Mouse (Mus musculus) midbrain, embryonic 10.5 days (tissue): Measurements from ENCODE around the gene Eif4e. TPM values are rescaled to one million over a fixed set of nuclear protein-coding genes. Genes with fewer than 3 reads are reported as not detected.

Experiments used
- DNase-seq: peaks from one replicate; pipeline ENCODE4 v3.0.0-alpha.2; 2017; ENCODE audit warnings: low spot score
- H3K27ac ChIP-seq: fragments of 300-500 bp; sonication (generic); replicated peaks from 2 replicates; pipeline ENCODE4 v1.5.1; 2016; ENCODE audit warnings: mild to moderate bottlenecking
- H3K27me3 ChIP-seq: fragments of 300-500 bp; sonication (generic); 2 replicates; pipeline ENCODE4 v1.6.1; 2016; ENCODE audit warnings: low read depth, mild to moderate bottlenecking; ENCODE audit not compliant: poor library complexity, severe bottlenecking
- H3K36me3 ChIP-seq: fragments of 300-500 bp; sonication (generic); 2 replicates; pipeline ENCODE4 v1.6.1; 2016; ENCODE audit warnings: mild to moderate bottlenecking, moderate library complexity
- H3K4me1 ChIP-seq: fragments of 300-500 bp; sonication (generic); 2 replicates; pipeline ENCODE4 v1.6.1; 2016
- H3K4me3 ChIP-seq: fragments of 300-500 bp; sonication (generic); 2 replicates; pipeline ENCODE4 v1.5.1; 2016; ENCODE audit warnings: mild to moderate bottlenecking, moderate library complexity
- H3K9me3 ChIP-seq: fragments of 300-500 bp; sonication (generic); replicated peaks from 2 replicates; pipeline ENCODE4 v1.6.1; 2016; ENCODE audit warnings: mild to moderate bottlenecking
- WGBS: fragments of 180-500 bp; shearing (Covaris S2); methylation state at CpG from one replicate; pipeline ENCODE4 v1.1.7; 2016; 5-methylcytosine and 5-hydroxymethylcytosine counted together
- microRNA counts: library from miRNA; unstranded; fragments of <30 nt; microRNA quantifications from one replicate; lab custom pipeline; 2017
- microRNA-seq: library from miRNA; unstranded; fragments of <30 nt; microRNA quantifications from one replicate; pipeline ENCODE4, GENCODE M21; 2017
- polyA plus RNA-seq: library from polyadenylated mRNA; unstranded; fragments of >200 nt; fragmentation: Nextera tagmentation; extraction: Ambion mirVana; gene quantifications from 2 replicates; pipeline ENCODE4 v1.2.1, GENCODE M21; 2016

Eif4e gene
- polyA plus RNA-seq, 1 experiment from 2014 or later, result 499 TPM

DNA sequence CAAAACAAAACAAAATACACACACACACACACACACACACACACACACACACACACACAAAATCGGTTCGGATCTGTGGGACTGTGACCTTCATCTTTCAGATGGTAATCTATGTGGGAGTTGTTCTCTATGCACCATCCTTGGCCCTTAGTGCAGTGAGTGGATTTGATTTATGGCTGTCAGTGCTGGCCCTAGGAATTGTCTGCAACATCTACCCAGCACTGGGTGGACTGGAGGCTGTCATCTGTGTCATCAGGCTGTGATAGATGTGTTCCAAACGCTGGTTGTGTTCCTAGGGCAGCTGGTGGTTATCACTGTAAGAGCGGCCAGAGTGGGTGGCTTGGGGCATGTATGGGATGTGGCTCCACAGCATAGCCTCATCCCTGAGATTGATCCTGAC, 75.1 kb downstream of the Eif4e start:
- Histone ChIP-seq H3K27me3 (no peaks in the 10 kb centered on the region), H3K27ac (no peak overlapping the region), H3K4me1 (no peaks in the 10 kb centered on the region), H3K9me3 (no peaks in the 10 kb centered on the region), H3K4me3 (no peak overlapping the region), H3K36me3 (no peaks in the 10 kb centered on the region)
- no peak for DNase-seq
- 93% methylated on average over 4 of the region's 4 CpGs for WGBS

DNA sequence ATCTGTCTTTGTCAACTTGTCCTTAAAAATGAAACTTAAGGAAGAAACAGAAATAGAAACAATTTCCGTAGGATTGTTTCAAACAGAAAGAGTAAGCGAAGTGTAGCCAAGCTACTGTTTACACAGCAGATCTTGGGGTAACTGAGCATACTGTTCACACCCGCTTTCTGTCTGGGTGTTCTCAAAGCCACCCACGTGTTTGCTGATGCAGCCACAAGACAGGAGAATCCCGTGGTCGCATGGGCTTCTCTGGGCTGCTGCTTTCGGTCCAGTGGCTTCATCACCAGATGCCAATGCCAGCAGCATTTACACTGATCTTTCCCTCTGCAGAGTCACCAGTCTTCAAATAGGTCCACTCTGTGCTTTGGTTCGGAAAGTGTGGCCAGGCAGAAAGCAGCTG, 79.2 kb downstream of the Eif4e start:
- H3K36me3 ChIP-seq, result no peaks in the 10 kb centered on the region
- WGBS, result 80% methylated on average over 8 of the region's 8 CpGs
- H3K9me3 ChIP-seq, result no peaks in the 10 kb centered on the region
- H3K27ac ChIP-seq, result no peak overlapping the region
- DNase-seq, result no peak
- no peaks in the 10 kb centered on the region for H3K4me1 ChIP-seq
- no peaks in the 10 kb centered on the region for H3K27me3 ChIP-seq
- H3K4me3 ChIP-seq, result no peak overlapping the region

DNA sequence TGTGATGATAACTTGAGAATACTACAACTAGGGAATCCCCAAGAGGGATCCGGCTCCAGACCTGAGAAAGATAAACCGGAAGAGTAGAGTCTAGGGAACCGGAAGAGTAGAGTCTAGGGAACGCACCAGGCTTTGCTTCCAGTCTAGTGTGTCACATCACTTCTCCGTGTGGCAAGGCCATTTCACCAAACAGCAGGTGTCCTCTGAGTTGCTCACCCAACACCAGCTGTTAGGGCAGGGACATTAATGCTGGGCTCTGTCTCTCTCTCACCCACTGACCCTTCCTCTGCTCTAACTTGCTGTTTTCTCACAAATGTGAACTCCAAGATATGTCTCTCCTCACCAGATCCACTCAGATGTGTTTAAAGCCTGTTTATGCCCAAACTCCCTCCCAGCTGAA, 82.7 kb downstream of the Eif4e start:
- H3K4me1 ChIP-seq, result 0 out of 2 replicates have a peak, but pooled peaks cover 4% of the 10 kb centered on the region
- no peaks in the 10 kb centered on the region for H3K27me3 ChIP-seq
- H3K9me3 ChIP-seq, result no peaks in the 10 kb centered on the region
- 84% methylated on average over 5 of the region's 5 CpGs for WGBS
- H3K27ac ChIP-seq, result no peak overlapping the region
- H3K4me3 ChIP-seq, result no peak overlapping the region
- H3K36me3 ChIP-seq, result no peaks in the 10 kb centered on the region
- no peak for DNase-seq

MicroRNAs encoded within 50 kb of the gene (microRNA counts, 519-probe panel; counts per million panel counts)
- microRNA mmu-miR-1956 (lab: Ali Mortazavi, UCI), result not detected

Small RNA genes lying within 50 kb of the gene (microRNA-seq; reads per million reads assigned to microRNA genes)
- gene Mir1956, result not detected

Other genes starting within 250 kb of the Eif4e start
- not detected in 2 replicates for gene Adh6a, start 212.9 kb upstream of the Eif4e start, polyA plus RNA-seq
- gene Adh6b, start 184.4 kb upstream of the Eif4e start, polyA plus RNA-seq, result 0.47 and 1.0 TPM in 2 replicates
- gene Adh4, start 110.7 kb upstream of the Eif4e start, polyA plus RNA-seq, result not detected in 2 replicates
- gene Adh5, start 83.1 kb upstream of the Eif4e start, polyA plus RNA-seq, result 266 and 280 TPM in 2 replicates
- 47.9 and 48.0 TPM in 2 replicates for gene Metap1, start 36.7 kb upstream of the Eif4e start, polyA plus RNA-seq
- 28.1 and 31.7 TPM in 2 replicates for gene Tspan5, start 216.0 kb downstream of the Eif4e start, polyA plus RNA-seq